Mouse (Mus musculus): ENCODE results near the gene Itpr2. TPM values are rescaled to one million over a fixed set of nuclear protein-coding genes. Genes with fewer than 3 reads are reported as not detected.

Itpr2 gene
- polyA plus RNA-seq, 1 experiment: 31.9 TPM

- TF ChIP-seq CTCF (conservative IDR thresholded peaks at IDR 0.05; ENCODE audit: insufficient read depth, insufficient read length, low read depth, low read length): no peak
- no peak for TF ChIP-seq POLR2A (IDR thresholded peaks at IDR 0.05; ENCODE audit: low read depth, low read length)
- Histone ChIP-seq H3K27ac (ENCODE audit: insufficient read depth, low read depth, low read length) (no peak overlapping the region), H3K36me3 (ENCODE audit: control insufficient read depth, insufficient read depth, low read length) (no peaks in the 10 kb centered on the region), H3K4me3 (ENCODE audit: insufficient read depth, low read depth, low read length) (no peak overlapping the region), H3K27me3 (replicated peaks; ENCODE audit: control insufficient read depth, insufficient read depth, low read length) (no peaks in the 10 kb centered on the region), H3K4me1 (ENCODE audit: control insufficient read depth, insufficient read depth, low read length) (peaks cover 35% of the 10 kb centered on the region)
- WGBS: 80% methylated on average over 3 of the region's 3 CpGs
- no peak for DNase-seq
Observed at GRCm38 (mm10) chr6:146488749-146489148, 13.3 kb downstream of the Itpr2 start.

- no peak overlapping the region for H3K27ac ChIP-seq (ENCODE audit: insufficient read depth, low read depth, low read length)
- TF ChIP-seq CTCF (conservative IDR thresholded peaks at IDR 0.05; ENCODE audit: insufficient read depth, insufficient read length, low read depth, low read length): no peak
- TF ChIP-seq POLR2A (IDR thresholded peaks at IDR 0.05; ENCODE audit: low read depth, low read length): no peak
- DNase-seq: no peak
- H3K4me3 ChIP-seq (ENCODE audit: insufficient read depth, low read depth, low read length): no peak overlapping the region
- 90% methylated on average over 9 of the region's 9 CpGs for WGBS
- no peaks in the 10 kb centered on the region for H3K36me3 ChIP-seq (ENCODE audit: control insufficient read depth, insufficient read depth, low read length)
- H3K4me1 ChIP-seq (ENCODE audit: control insufficient read depth, insufficient read depth, low read length): peaks cover 31% of the 10 kb centered on the region
- H3K27me3 ChIP-seq (replicated peaks; ENCODE audit: control insufficient read depth, insufficient read depth, low read length): no peaks in the 10 kb centered on the region
Observed at GRCm38 (mm10) chr6:146487079-146487478, 14.9 kb downstream of the Itpr2 start.

- no peak for DNase-seq
- Histone ChIP-seq H3K4me3 (ENCODE audit: insufficient read depth, low read depth, low read length) (no peak overlapping the region), H3K4me1 (ENCODE audit: control insufficient read depth, insufficient read depth, low read length) (peaks cover 26% of the 10 kb centered on the region), H3K27ac (ENCODE audit: insufficient read depth, low read depth, low read length) (no peak overlapping the region), H3K36me3 (ENCODE audit: control insufficient read depth, insufficient read depth, low read length) (no peaks in the 10 kb centered on the region), H3K27me3 (replicated peaks; ENCODE audit: control insufficient read depth, insufficient read depth, low read length) (no peaks in the 10 kb centered on the region)
- WGBS: 39% methylated on average over 4 of the region's 4 CpGs
- no peak for TF ChIP-seq CTCF (conservative IDR thresholded peaks at IDR 0.05; ENCODE audit: insufficient read depth, insufficient read length, low read depth, low read length)
- no peak for TF ChIP-seq POLR2A (IDR thresholded peaks at IDR 0.05; ENCODE audit: low read depth, low read length)
Observed at GRCm38 (mm10) chr6:146486073-146486472, 15.9 kb downstream of the Itpr2 start.

- Histone ChIP-seq H3K4me3 (ENCODE audit: insufficient read depth, low read depth, low read length) (no peak overlapping the region), H3K36me3 (ENCODE audit: control insufficient read depth, insufficient read depth, low read length) (no peaks in the 10 kb centered on the region), H3K4me1 (ENCODE audit: control insufficient read depth, insufficient read depth, low read length) (peaks cover 11% of the 10 kb centered on the region), H3K27me3 (replicated peaks; ENCODE audit: control insufficient read depth, insufficient read depth, low read length) (no peaks in the 10 kb centered on the region), H3K27ac (ENCODE audit: insufficient read depth, low read depth, low read length) (no peak overlapping the region)
- no peak for DNase-seq
- 39% methylated on average over 6 of the region's 6 CpGs for WGBS
- TF ChIP-seq CTCF (conservative IDR thresholded peaks at IDR 0.05; ENCODE audit: insufficient read depth, insufficient read length, low read depth, low read length): no peak
- no peak for TF ChIP-seq POLR2A (IDR thresholded peaks at IDR 0.05; ENCODE audit: low read depth, low read length)
Observed at GRCm38 (mm10) chr6:146481441-146481840, 20.6 kb downstream of the Itpr2 start.

GRCm38 (mm10) chr6:146480925-146481324 is 21.1 kb downstream of the Itpr2 start:
- DNase-seq: no peak
- Histone ChIP-seq H3K27ac (ENCODE audit: insufficient read depth, low read depth, low read length) (no peak overlapping the region), H3K4me3 (ENCODE audit: insufficient read depth, low read depth, low read length) (no peak overlapping the region), H3K4me1 (ENCODE audit: control insufficient read depth, insufficient read depth, low read length) (peaks cover 11% of the 10 kb centered on the region), H3K27me3 (replicated peaks; ENCODE audit: control insufficient read depth, insufficient read depth, low read length) (no peaks in the 10 kb centered on the region), H3K36me3 (ENCODE audit: control insufficient read depth, insufficient read depth, low read length) (no peaks in the 10 kb centered on the region; the same call in 1 of the 2 replicates)
- TF ChIP-seq CTCF (conservative IDR thresholded peaks at IDR 0.05; ENCODE audit: insufficient read depth, insufficient read length, low read depth, low read length): no peak
- no peak for TF ChIP-seq POLR2A (IDR thresholded peaks at IDR 0.05; ENCODE audit: low read depth, low read length)
- 84% methylated on average over 3 of the region's 3 CpGs for WGBS

GRCm38 (mm10) chr6:146478888-146479683 is 22.9 kb downstream of the Itpr2 start:
- TF ChIP-seq POLR2A (IDR thresholded peaks at IDR 0.05; ENCODE audit: low read depth, low read length) (no peak), CTCF (conservative IDR thresholded peaks at IDR 0.05; ENCODE audit: insufficient read depth, insufficient read length, low read depth, low read length) (no peak)
- WGBS: 83% methylated on average over 5 of the region's 5 CpGs
- Histone ChIP-seq H3K27me3 (replicated peaks; ENCODE audit: control insufficient read depth, insufficient read depth, low read length) (no peaks in the 10 kb centered on the region), H3K4me1 (ENCODE audit: control insufficient read depth, insufficient read depth, low read length) (peaks cover 11% of the 10 kb centered on the region), H3K27ac (ENCODE audit: insufficient read depth, low read depth, low read length) (no peak overlapping the region), H3K36me3 (ENCODE audit: control insufficient read depth, insufficient read depth, low read length) (no peaks in the 10 kb centered on the region; the same call in 1 of the 2 replicates), H3K4me3 (ENCODE audit: insufficient read depth, low read depth, low read length) (no peak overlapping the region)
- DNase-seq: no peak

- WGBS: 75% methylated on average over 1 of the region's 1 CpGs
- no peak for TF ChIP-seq POLR2A (IDR thresholded peaks at IDR 0.05; ENCODE audit: low read depth, low read length)
- H3K27me3 ChIP-seq (replicated peaks; ENCODE audit: control insufficient read depth, insufficient read depth, low read length): no peaks in the 10 kb centered on the region
- H3K4me3 ChIP-seq (ENCODE audit: insufficient read depth, low read depth, low read length): no peak overlapping the region
- no peaks in the 10 kb centered on the region; the same call in 1 of the 2 replicates for H3K36me3 ChIP-seq (ENCODE audit: control insufficient read depth, insufficient read depth, low read length)
- H3K27ac ChIP-seq (ENCODE audit: insufficient read depth, low read depth, low read length): no peak overlapping the region
- no peak for DNase-seq
- H3K4me1 ChIP-seq (ENCODE audit: control insufficient read depth, insufficient read depth, low read length): peaks cover 6% of the 10 kb centered on the region; the same call in 1 of the 2 replicates
Observed at GRCm38 (mm10) chr6:146476865-146477264, 25.2 kb downstream of the Itpr2 start.

All from kidney, adult 2 months (tissue).